Mouse (Mus musculus) midbrain, embryonic 12.5 days (tissue): ENCODE measurements around the gene Nelfcd. TPM values are rescaled to one million over a fixed set of nuclear protein-coding genes. Genes with fewer than 3 reads are reported as not detected.

Experiments
- ATAC-seq: fragments of 200-750 bp; cut with Nextera tagmentation; 2 replicates; pipeline ENCODE4 v1.8.0; 2017; ENCODE audit warnings: low read depth, moderate TSS enrichment, moderate library complexity; ENCODE audit not compliant: low FRiP score
- H3K27ac ChIP-seq: fragments of 300-500 bp; sonication (generic); replicated peaks from 2 replicates; pipeline ENCODE4 v1.5.1; 2016; ENCODE audit warnings: mild to moderate bottlenecking
- H3K27me3 ChIP-seq: fragments of 300-500 bp; sonication (generic); 2 replicates; pipeline ENCODE4 v1.6.1; 2016; ENCODE audit warnings: mild to moderate bottlenecking
- H3K36me3 ChIP-seq: fragments of 300-500 bp; sonication (generic); 2 replicates; pipeline ENCODE4 v1.6.1; 2016
- H3K4me1 ChIP-seq: fragments of 300-500 bp; sonication (generic); 2 replicates; pipeline ENCODE4 v1.6.1; 2016
- H3K4me2 ChIP-seq: fragments of 300-500 bp; sonication (generic); replicated peaks from 2 replicates; pipeline ENCODE4 v1.6.1; 2016; ENCODE audit warnings: mild to moderate bottlenecking, moderate library complexity
- H3K4me3 ChIP-seq: fragments of 300-500 bp; sonication (generic); 2 replicates; pipeline ENCODE4 v1.5.1; 2016; ENCODE audit warnings: mild to moderate bottlenecking
- H3K9ac ChIP-seq: fragments of 300-500 bp; sonication (generic); replicated peaks from 2 replicates; pipeline ENCODE4 v1.6.1; 2016; ENCODE audit warnings: mild to moderate bottlenecking, moderate library complexity
- H3K9me3 ChIP-seq: fragments of 300-500 bp; sonication (generic); 2 replicates; pipeline ENCODE4 v1.6.1; 2016; ENCODE audit warnings: mild to moderate bottlenecking
- WGBS: fragments of 180-500 bp; shearing (Covaris S2); methylation state at CpG from one replicate; pipeline ENCODE4 v1.1.7; 2016; 5-methylcytosine and 5-hydroxymethylcytosine counted together
- polyA plus RNA-seq: library from polyadenylated mRNA; unstranded; fragments of >200 nt; fragmentation: Nextera tagmentation; extraction: Ambion mirVana; gene quantifications from 2 replicates; pipeline ENCODE4 v1.2.1, GENCODE M21; 2016

Gene Nelfcd
- polyA plus RNA-seq, 1 experiment from 2014 or later: 158 TPM

GRCm38 (mm10) chr2:174450353-174450752 is 34.7 kb downstream of the Nelfcd start, which contains the start of gene Tubb1:
Tubb1 (plus strand) TSS chr2:174450695.
- no peak for ATAC-seq
- H3K36me3 ChIP-seq: no peaks in the 10 kb centered on the region
- H3K4me3 ChIP-seq: no peak within 1 kb of the TSS
- no peak within 1 kb of the TSS for H3K4me2 ChIP-seq
- no peak within 1 kb of the TSS for H3K9ac ChIP-seq
- no peaks in the 10 kb centered on the region for H3K27me3 ChIP-seq
- peaks cover 4% of the 10 kb centered on the region; the same call in 1 of the 2 replicates for H3K4me1 ChIP-seq
- no peaks in the 10 kb centered on the region for H3K9me3 ChIP-seq
- H3K27ac ChIP-seq: no peak within 1 kb of the TSS
- 76% methylated on average over 4 of the region's 4 CpGs for WGBS

GRCm38 (mm10) chr2:174453681-174454080 is 38.1 kb downstream of the Nelfcd start:
- H3K4me1 ChIP-seq: no peaks in the 10 kb centered on the region
- no peak overlapping the region for H3K27ac ChIP-seq
- H3K4me2 ChIP-seq: no peak overlapping the region
- H3K27me3 ChIP-seq: no peaks in the 10 kb centered on the region
- 77% methylated on average over 7 of the region's 7 CpGs for WGBS
- no peak for ATAC-seq
- H3K36me3 ChIP-seq: no peaks in the 10 kb centered on the region
- no peaks in the 10 kb centered on the region for H3K9me3 ChIP-seq
- no peak overlapping the region for H3K4me3 ChIP-seq
- no peak overlapping the region for H3K9ac ChIP-seq

GRCm38 (mm10) chr2:174459365-174459764 is 43.8 kb downstream of the Nelfcd start:
- H3K4me3 ChIP-seq: no peak overlapping the region
- peaks cover 28% of the 10 kb centered on the region for H3K36me3 ChIP-seq
- H3K9ac ChIP-seq: no peak overlapping the region
- H3K27me3 ChIP-seq: no peaks in the 10 kb centered on the region
- H3K4me1 ChIP-seq: peaks cover 12% of the 10 kb centered on the region
- no peak overlapping the region for H3K27ac ChIP-seq
- H3K9me3 ChIP-seq: no peaks in the 10 kb centered on the region
- no peak overlapping the region for H3K4me2 ChIP-seq
- no peak for ATAC-seq
- WGBS: 55% methylated on average over 2 of the region's 2 CpGs

DNA sequence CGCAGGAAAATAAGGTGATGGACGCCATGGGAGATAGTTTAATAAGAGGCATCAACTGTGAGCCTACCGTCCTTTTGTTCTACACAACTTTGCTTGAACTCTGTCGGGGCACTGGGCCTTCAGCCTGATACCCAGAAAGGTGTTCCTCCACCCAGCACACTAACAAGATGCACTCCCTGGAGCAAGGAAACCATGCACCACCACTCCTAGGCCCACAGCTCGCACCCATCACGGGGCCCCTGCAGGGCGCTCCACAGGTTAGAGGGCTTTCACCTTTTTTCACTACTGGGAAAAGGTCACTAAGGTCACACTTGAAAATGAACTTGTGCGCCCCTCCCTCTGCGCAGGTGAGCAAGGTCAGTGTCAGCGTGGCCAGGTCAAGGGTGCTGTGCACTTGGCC is 47.8 kb downstream of the Nelfcd start:
- Histone ChIP-seq H3K27me3 (no peaks in the 10 kb centered on the region), H3K27ac (0 out of 2 replicates have a peak overlapping the region, but pooled peaks have one; percentile 52), H3K9me3 (no peaks in the 10 kb centered on the region), H3K4me3 (peak overlapping the region; percentile 73), H3K36me3 (peaks cover 55% of the 10 kb centered on the region), H3K4me2 (peak overlapping the region; percentile 94), H3K9ac (peak overlapping the region; percentile 74), H3K4me1 (peaks cover 12% of the 10 kb centered on the region)
- 48% methylated on average over 10 of the region's 10 CpGs for WGBS
- ATAC-seq: peak; percentile 24

- peak; percentile 100 for ATAC-seq
- Histone ChIP-seq H3K9me3 (no peaks in the 10 kb centered on the region), H3K9ac (peak within 1 kb of the TSS; percentile 74), H3K4me3 (peak within 1 kb of the TSS; percentile 73), H3K4me1 (peaks cover 12% of the 10 kb centered on the region), H3K27me3 (no peaks in the 10 kb centered on the region), H3K27ac (peak within 1 kb of the TSS; percentile 52), H3K36me3 (peaks cover 60% of the 10 kb centered on the region), H3K4me2 (peak within 1 kb of the TSS; percentile 94)
- 3% methylated on average over 48 of the region's 48 CpGs for WGBS
Measured at GRCm38 (mm10) chr2:174463789-174464523, 48.4 kb downstream of the Nelfcd start, which contains the start of gene Atp5e. Atp5e (minus strand) TSS chr2:174464105.

DNA sequence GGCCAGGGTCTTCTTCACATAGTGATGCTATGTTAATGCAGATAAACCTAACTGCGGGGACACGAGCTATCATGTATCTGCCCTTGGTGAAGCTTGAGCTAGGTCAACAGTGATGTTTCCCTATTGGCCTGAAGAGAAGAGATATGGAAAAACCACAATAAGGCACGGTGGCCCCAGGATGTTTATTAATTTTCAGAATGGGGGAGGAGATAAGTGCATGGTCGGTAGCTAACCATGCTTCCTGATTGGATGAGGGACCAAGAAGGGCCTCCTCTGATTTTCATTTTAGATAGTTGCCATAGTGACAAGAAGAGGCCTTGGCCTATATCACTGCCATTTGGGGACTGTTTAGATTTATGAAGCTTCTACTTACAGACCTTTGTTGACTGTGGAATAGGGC is 54.7 kb downstream of the Nelfcd start:
- no peaks in the 10 kb centered on the region for H3K27me3 ChIP-seq
- peaks cover 11% of the 10 kb centered on the region for H3K4me1 ChIP-seq
- WGBS: 92% methylated on average over 4 of the region's 4 CpGs
- no peaks in the 10 kb centered on the region for H3K9me3 ChIP-seq
- no peak overlapping the region for H3K9ac ChIP-seq
- ATAC-seq: no peak
- H3K36me3 ChIP-seq: peaks cover 30% of the 10 kb centered on the region
- no peak overlapping the region for H3K27ac ChIP-seq
- no peak overlapping the region for H3K4me3 ChIP-seq
- H3K4me2 ChIP-seq: no peak overlapping the region

GRCm38 (mm10) chr2:174470786-174471405 is 55.3 kb downstream of the Nelfcd start:
- peaks cover 25% of the 10 kb centered on the region for H3K36me3 ChIP-seq
- H3K27me3 ChIP-seq: no peaks in the 10 kb centered on the region
- H3K4me3 ChIP-seq: no peak overlapping the region
- peaks cover 11% of the 10 kb centered on the region for H3K4me1 ChIP-seq
- H3K9me3 ChIP-seq: no peaks in the 10 kb centered on the region
- ATAC-seq: no peak
- no peak overlapping the region for H3K9ac ChIP-seq
- no peak overlapping the region for H3K4me2 ChIP-seq
- WGBS: 96% methylated on average over 7 of the region's 7 CpGs
- H3K27ac ChIP-seq: no peak overlapping the region

- H3K36me3 ChIP-seq: peaks cover 11% of the 10 kb centered on the region; the same call in 1 of the 2 replicates
- peak overlapping the region; percentile 73 for H3K4me2 ChIP-seq
- peak overlapping the region; percentile 80 for H3K4me3 ChIP-seq
- H3K9me3 ChIP-seq: no peaks in the 10 kb centered on the region
- peaks cover 11% of the 10 kb centered on the region for H3K4me1 ChIP-seq
- peak overlapping the region; percentile 60 for H3K27ac ChIP-seq
- H3K27me3 ChIP-seq: no peaks in the 10 kb centered on the region
- 8% methylated on average over 29 of the region's 30 CpGs for WGBS
- ATAC-seq: no peak; the same call in 1 of the 2 replicates
- peak overlapping the region; percentile 78 for H3K9ac ChIP-seq
Measured at GRCm38 (mm10) chr2:174472407-174472806, 56.8 kb downstream of the Nelfcd start.

GRCm38 (mm10) chr2:174472818-174473549 is 57.4 kb downstream of the Nelfcd start, which contains the start of gene Prelid3b:
Prelid3b (minus strand) TSS chr2:174473081.
- H3K4me2 ChIP-seq: peak within 1 kb of the TSS; percentile 73
- WGBS: 2% methylated on average over 47 of the region's 53 CpGs
- no peaks in the 10 kb centered on the region for H3K9me3 ChIP-seq
- peaks cover 8% of the 10 kb centered on the region; the same call in 1 of the 2 replicates for H3K36me3 ChIP-seq
- peak within 1 kb of the TSS; percentile 80 for H3K4me3 ChIP-seq
- peaks cover 11% of the 10 kb centered on the region for H3K4me1 ChIP-seq
- H3K27ac ChIP-seq: peak within 1 kb of the TSS; percentile 60
- H3K27me3 ChIP-seq: no peaks in the 10 kb centered on the region
- peak within 1 kb of the TSS; percentile 78 for H3K9ac ChIP-seq
- ATAC-seq: peak; percentile 97

GRCm38 (mm10) chr2:174473550-174473927 is 57.9 kb downstream of the Nelfcd start:
- H3K36me3 ChIP-seq: 0 out of 2 replicates have a peak, but pooled peaks cover 4% of the 10 kb centered on the region
- peaks cover 11% of the 10 kb centered on the region for H3K4me1 ChIP-seq
- ATAC-seq: no peak
- 84% methylated on average over 5 of the region's 5 CpGs for WGBS
- H3K4me3 ChIP-seq: peak overlapping the region; percentile 80
- H3K27ac ChIP-seq: peak overlapping the region; percentile 4; the same call in 1 of the 2 replicates
- H3K9me3 ChIP-seq: no peaks in the 10 kb centered on the region
- no peaks in the 10 kb centered on the region for H3K27me3 ChIP-seq
- peak overlapping the region; percentile 49 for H3K4me2 ChIP-seq
- H3K9ac ChIP-seq: no peak overlapping the region
